Mouse (Mus musculus) liver, postnatal 0 days (tissue): Measurements from ENCODE around the gene Epb42.

ENCODE experiments used
- CTCF ChIP-seq: sonication (generic); IDR thresholded peaks from 2 replicates; pipeline ENCODE4 v1.5.1; 2016; ENCODE audit warnings: antibody characterized with exemption, low read depth
- EP300 ChIP-seq: IDR thresholded peaks from 2 replicates; pipeline ENCODE4 v1.6.1; 2016; ENCODE audit warnings: antibody characterized with exemption, low read depth, mild to moderate bottlenecking

DNA sequence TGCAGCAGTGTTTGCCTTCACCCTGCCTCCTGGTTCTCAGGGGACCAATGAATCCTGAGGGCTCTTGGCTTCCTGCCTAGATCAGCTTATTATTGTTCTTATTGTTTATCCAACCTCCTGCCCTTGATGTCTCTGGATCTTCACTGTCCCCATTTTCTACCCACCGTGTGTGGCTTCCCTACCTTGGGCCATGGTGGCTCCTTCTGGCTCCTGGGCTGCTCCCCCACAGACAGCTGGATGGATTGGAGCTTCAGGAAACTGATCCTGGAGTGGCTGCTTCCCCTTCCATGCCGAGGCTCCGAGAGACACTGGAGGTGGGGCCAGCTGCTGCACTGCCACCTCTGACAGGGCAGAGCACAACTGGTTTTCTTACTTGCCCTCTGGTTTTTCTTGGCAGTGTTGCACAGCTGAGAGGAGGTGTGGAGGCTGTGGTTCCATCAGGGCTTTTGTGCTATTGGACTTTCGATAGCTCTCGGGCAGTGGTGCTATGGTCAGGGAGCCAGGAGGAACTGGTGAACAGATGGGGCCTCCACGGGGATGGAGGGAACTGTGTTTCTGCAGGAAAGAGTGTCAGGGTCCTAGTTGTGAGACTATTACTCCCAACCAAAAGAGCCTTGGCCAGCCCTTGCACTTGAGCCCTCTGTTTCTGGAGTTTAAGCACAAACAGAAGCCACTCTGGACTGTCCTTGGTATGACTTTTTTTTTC lies 48.8 kb upstream of the Epb42 start, which contains the start of gene Tgm5:
- TF ChIP-seq CTCF (no peak), EP300 (no peak)
